Mouse (Mus musculus): ENCODE data around the gene Ntsr1. TPM values are rescaled to one million over a fixed set of nuclear protein-coding genes. Genes with fewer than 3 reads are reported as not detected.
A peak's percentile ranks its signal among the peaks of the same experiment; 100 is the strongest.

Gene Ntsr1
- polyA plus RNA-seq, 1 experiment = not detected

GRCm38 (mm10) chr2:180589123-180589831 is 89.5 kb downstream of the Ntsr1 start, which contains the start of gene Ogfr:
Gene Ogfr, plus strand, starts transcription at chr2:180589245.
- peak; percentile 39; the same call in 1 of the 2 replicates for TF ChIP-seq CTCF (IDR thresholded peaks at IDR 0.05; ENCODE audit: insufficient read depth, low read depth, low read length)
- TF ChIP-seq POLR2A (IDR thresholded peaks at IDR 0.05; ENCODE audit: insufficient read depth, low read depth, low read length) = peak; percentile 62
- peaks cover 5% of the 10 kb centered on the region; the same call in 1 of the 2 replicates for H3K4me1 ChIP-seq (ENCODE audit: control insufficient read depth, insufficient read depth, low read length)
- peak within 1 kb of the TSS; percentile 93 for H3K4me3 ChIP-seq (ENCODE audit: insufficient read depth, low read depth, low read length)
- under 1% methylated on average over 67 of the region's 67 CpGs for WGBS
- peak within 1 kb of the TSS; percentile 98 for H3K27ac ChIP-seq (ENCODE audit: insufficient read depth, low read depth, low read length)

Other genes with a start within 250 kb of the Ntsr1 start
- gene Rps21, start 242.6 kb upstream of the Ntsr1 start, polyA plus RNA-seq (2012; ENCODE audit: insufficient read depth, insufficient read length, low replicate concordance, missing spikeins) = 1,119 TPM in 1 of 2 replicates, not detected in the other
- gene Cables2, start 226.5 kb upstream of the Ntsr1 start, polyA plus RNA-seq (2012; ENCODE audit: insufficient read depth, insufficient read length, low replicate concordance, missing spikeins) = not detected in 2 replicates
- not detected in 2 replicates for gene Rbbp8nl, start 210.1 kb upstream of the Ntsr1 start, polyA plus RNA-seq (2012; ENCODE audit: insufficient read depth, insufficient read length, low replicate concordance, missing spikeins)
- gene Gata5, start 165.3 kb upstream of the Ntsr1 start, polyA plus RNA-seq (2012; ENCODE audit: insufficient read depth, insufficient read length, low replicate concordance, missing spikeins) = not detected in 2 replicates
- not detected in 2 replicates for gene Slco4a1, start 43.7 kb upstream of the Ntsr1 start, polyA plus RNA-seq (2012; ENCODE audit: insufficient read depth, insufficient read length, low replicate concordance, missing spikeins)
- not detected in 2 replicates for gene Mrgbp, start 81.3 kb downstream of the Ntsr1 start, polyA plus RNA-seq (2012; ENCODE audit: insufficient read depth, insufficient read length, low replicate concordance, missing spikeins)
- 125 TPM in 1 of 2 replicates, not detected in the other for gene Ogfr, start 89.3 kb downstream of the Ntsr1 start, polyA plus RNA-seq (2012; ENCODE audit: insufficient read depth, insufficient read length, low replicate concordance, missing spikeins)
- gene Col9a3, start 97.8 kb downstream of the Ntsr1 start, polyA plus RNA-seq (2012; ENCODE audit: insufficient read depth, insufficient read length, low replicate concordance, missing spikeins) = not detected in 2 replicates
- not detected in 2 replicates for gene Tcfl5, start 142.7 kb downstream of the Ntsr1 start, polyA plus RNA-seq (2012; ENCODE audit: insufficient read depth, insufficient read length, low replicate concordance, missing spikeins)
- gene Dido1, start 210.0 kb downstream of the Ntsr1 start, polyA plus RNA-seq (2012; ENCODE audit: insufficient read depth, insufficient read length, low replicate concordance, missing spikeins) = 63.1 TPM in 1 of 2 replicates, not detected in the other
- gene Gid8, start 210.1 kb downstream of the Ntsr1 start, polyA plus RNA-seq (2012; ENCODE audit: insufficient read depth, insufficient read length, low replicate concordance, missing spikeins) = not detected in 2 replicates
- not detected in 2 replicates for gene Slc17a9, start 225.3 kb downstream of the Ntsr1 start, polyA plus RNA-seq (2012; ENCODE audit: insufficient read depth, insufficient read length, low replicate concordance, missing spikeins)